Mouse (Mus musculus): ENCODE data around the gene 1700018B08Rik.

Gene 1700018B08Rik

DNA sequence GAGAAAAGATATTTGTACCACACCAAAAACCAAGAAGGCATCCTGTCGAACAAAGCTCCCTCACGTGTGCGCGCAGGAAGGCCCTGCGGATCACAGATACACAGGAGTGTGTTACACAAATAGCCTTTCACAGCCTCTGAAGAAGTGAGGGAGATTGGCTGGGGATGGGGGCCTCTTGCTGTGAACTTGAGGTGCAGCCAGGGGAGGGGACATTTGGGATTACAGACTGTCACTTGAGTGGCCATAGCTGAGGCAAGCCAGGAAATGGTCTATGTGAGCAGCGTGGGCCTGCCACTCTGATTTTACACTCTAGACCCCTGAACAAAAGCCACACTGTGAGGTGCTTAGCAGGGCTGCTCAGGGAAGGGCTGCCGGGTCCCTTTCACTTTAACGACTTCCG is 32.4 kb downstream of the 1700018B08Rik start:
- DNase-seq (ENCODE audit: low read depth), result no peak

DNA sequence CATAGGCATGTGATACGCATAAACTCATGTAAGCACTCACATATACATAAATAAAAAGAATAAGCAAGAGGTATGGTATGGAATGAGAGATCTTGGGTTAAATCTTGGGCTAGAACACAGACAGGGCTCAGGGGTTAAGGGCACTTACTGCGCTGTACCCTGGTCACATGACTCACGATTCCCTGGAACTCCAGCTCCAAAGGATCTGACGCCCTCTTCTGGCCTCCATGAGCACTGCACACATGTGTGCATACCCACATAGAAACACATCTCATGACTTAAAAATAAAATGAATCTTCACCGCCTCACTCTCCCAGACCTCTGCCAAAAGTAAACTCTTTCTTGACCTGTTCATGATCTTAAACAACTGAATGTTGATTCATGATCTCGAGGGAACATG is 46.5 kb downstream of the 1700018B08Rik start:
- DNase-seq (ENCODE audit: low read depth), result no peak

DNA sequence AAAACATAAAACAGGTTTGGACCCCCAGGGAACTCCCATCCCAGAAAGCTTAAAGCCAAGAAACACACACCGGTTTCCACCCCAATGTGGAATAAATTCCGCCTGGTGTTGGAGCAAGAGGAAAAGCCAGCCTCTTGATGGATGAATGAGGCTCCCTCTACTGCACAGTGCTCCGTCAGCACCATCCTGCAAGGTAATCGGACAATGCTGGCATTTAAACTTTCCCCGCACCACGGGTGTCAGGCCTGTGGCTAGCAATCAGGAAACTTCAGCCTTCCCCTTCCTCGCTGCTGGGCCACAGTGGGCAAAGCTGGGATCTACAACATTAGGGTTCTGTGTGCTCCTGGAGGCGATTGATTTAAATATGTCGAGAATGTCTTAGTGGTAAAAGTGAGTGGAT is 52.5 kb downstream of the 1700018B08Rik start:
- DNase-seq (ENCODE audit: low read depth), result no peak

- no peak for DNase-seq (ENCODE audit: low read depth)
Measured at GRCm38 (mm10) chr8:121484072-121484782, 59.9 kb downstream of the 1700018B08Rik start.
